Comparison of ENCODE assay signal across 11 mouse cellular contexts in genomic region chr2:105238775-105239174, GRCm38 (mm10). TPM values are rescaled to one million over a fixed set of nuclear protein-coding genes. Genes with fewer than 3 reads are reported as not detected.
A peak's percentile ranks its signal among the peaks of the same experiment; 100 is the strongest.
DNase-seq lines count a peak whose midpoint lies in the region; ATAC-seq and TF ChIP-seq lines count a peak whose summit lies in the region.
"Had no signal": no experiment of that assay in that cellular context is flagged by ENCODE, and none has a peak within 500 bp of the region (broad histone marks: within the 10 kb centered on the region; RNA-seq: fewer than 3 reads in every experiment).

No protein-coding gene starts in this region.

- H3K36me3 ChIP-seq in hindbrain, embryonic 16.5 days (ENCODE audit: control insufficient read depth, insufficient read depth, low read length), result no peaks in the 10 kb centered on the region
- no peaks in the 10 kb centered on the region for H3K36me3 ChIP-seq in neural tube, embryonic 14.5 days (ENCODE audit: control insufficient read depth, insufficient read depth, low read length)
- H3K36me3 ChIP-seq: limb, embryonic 13.5 days had no signal

- no peak overlapping the region for H3K9ac ChIP-seq in hindbrain, embryonic 16.5 days (ENCODE audit: low read depth, low read length)
- no peak overlapping the region for H3K9ac ChIP-seq in neural tube, embryonic 14.5 days (replicated peaks; ENCODE audit: low read depth, low read length)
- H3K9ac ChIP-seq: limb, embryonic 13.5 days had no signal

- DNase-seq in adrenal gland, adult (ENCODE audit: inconsistent age in 2 of 2, low spot score in 1 of 2), result peak; percentile 14 to 62
- DNase-seq in adrenal gland, postnatal 4 days (ENCODE audit: low spot score in 2 of 2), result no peak
- DNase-seq in 416B (ENCODE audit: low read depth) (peak; percentile 56), MN1 (ENCODE audit: low spot score) (no peak)
- peak; percentile 29 for DNase-seq in left cerebral cortex, postnatal 4 days

- WGBS in hindbrain, embryonic 16.5 days, result 22% methylated on average over 3 of the region's 3 CpGs
- 16% methylated on average over 3 of the region's 3 CpGs for WGBS in neural tube, embryonic 14.5 days

- no peak overlapping the region for H3K4me3 ChIP-seq in cortical plate, adult 2 months (ENCODE audit: insufficient read depth, low read length)
- no peak overlapping the region for H3K4me3 ChIP-seq in hindbrain, embryonic 16.5 days (ENCODE audit: low read length)
- no peak overlapping the region for H3K4me3 ChIP-seq in neural tube, embryonic 14.5 days (ENCODE audit: low read depth, low read length)
- H3K4me3 ChIP-seq: erythroblast, embryonic 14.5 days; limb, embryonic 13.5 days had no signal

- no peaks in the 10 kb centered on the region for H3K4me1 ChIP-seq in cortical plate, adult 2 months (ENCODE audit: control insufficient read depth, insufficient read depth, low read length)
- H3K4me1 ChIP-seq in hindbrain, embryonic 16.5 days (ENCODE audit: control insufficient read depth, insufficient read depth, low read depth, low read length), result no peaks in the 10 kb centered on the region
- H3K4me1 ChIP-seq in neural tube, embryonic 14.5 days (ENCODE audit: control insufficient read depth, insufficient read depth, low read length), result no peaks in the 10 kb centered on the region

- TF ChIP-seq POLR2A in cortical plate, adult 2 months (IDR thresholded peaks at IDR 0.05; ENCODE audit: extremely low read depth, insufficient read depth, low read length), result no peak

- TF ChIP-seq CTCF in cortical plate, adult 2 months (IDR thresholded peaks at IDR 0.05; ENCODE audit: extremely low read depth, insufficient read depth, low read length), result peak; percentile 59

- intact Hi-C loops in left cerebral cortex, postnatal 4 days (cut with DNase I), result no loop called here

- no peaks in the 10 kb centered on the region for H3K9me3 ChIP-seq in hindbrain, embryonic 16.5 days (ENCODE audit: control insufficient read depth, low read length)
- no peaks in the 10 kb centered on the region for H3K9me3 ChIP-seq in neural tube, embryonic 14.5 days (ENCODE audit: control insufficient read depth, low read length)
- H3K9me3 ChIP-seq: limb, embryonic 13.5 days had no signal

- H3K27ac ChIP-seq in cortical plate, adult 2 months (ENCODE audit: insufficient read depth, low read length), result no peak overlapping the region
- H3K27ac ChIP-seq in hindbrain, embryonic 16.5 days (ENCODE audit: low read depth, low read length), result no peak overlapping the region
- no peak overlapping the region for H3K27ac ChIP-seq in neural tube, embryonic 14.5 days (ENCODE audit: low read depth, low read length)
- H3K27ac ChIP-seq: limb, embryonic 13.5 days had no signal

- H3K4me2 ChIP-seq in hindbrain, embryonic 16.5 days (ENCODE audit: low read length), result no peak overlapping the region
- no peak overlapping the region for H3K4me2 ChIP-seq in neural tube, embryonic 14.5 days (ENCODE audit: low read depth, low read length)
- H3K4me2 ChIP-seq: limb, embryonic 13.5 days had no signal

- ATAC-seq in hindbrain, embryonic 16.5 days, result peak; percentile 58
- peak; percentile 44; the same call in 1 of the 2 replicates for ATAC-seq in neural tube, embryonic 14.5 days (ENCODE audit: low read depth)

- no peaks in the 10 kb centered on the region for H3K27me3 ChIP-seq in hindbrain, embryonic 16.5 days (replicated peaks; ENCODE audit: control insufficient read depth, insufficient read depth, low read length)
- no peaks in the 10 kb centered on the region for H3K27me3 ChIP-seq in neural tube, embryonic 14.5 days (ENCODE audit: control insufficient read depth, insufficient read depth, low read length)

RNA-seq across cellular contexts. Expression of gene Them7, which starts 14.7 kb away (rescaled TPM):
- 1 to 10 TPM; 1.3 to 1.6 TPM for total RNA-seq in adrenal gland, postnatal 4 days (2021)
- polyA plus RNA-seq in cortical plate, adult 2 months (2012; rRNA removed), result not detected in 2 replicates
- polyA plus RNA-seq in hindbrain, embryonic 16.5 days (2015; fragmentation: Nextera tagmentation; extraction: Ambion mirVana), result 0.10 and 0.15 TPM in 2 replicates
- not detected for total RNA-seq in left cerebral cortex, postnatal 4 days (2021)
- polyA plus RNA-seq in neural tube, embryonic 14.5 days (2014; fragmentation: Nextera tagmentation; extraction: Ambion mirVana), result 0.20 TPM in 1 of 2 replicates, not detected in the other
- polyA plus RNA-seq: C2C12; erythroblast, embryonic 14.5 days had no signal

Comparison
In these comparisons a context has a peak if more than half of its experiments do, and no peak if none do; other contexts are left out.
1. DNase-seq: peak in adrenal gland, adult (2 of 2), 416B (single experiment) and left cerebral cortex, postnatal 4 days (single experiment); none in adrenal gland, postnatal 4 days (0 of 2) and MN1 (single experiment).